Mouse (Mus musculus) spleen, adult 2 months (tissue): ENCODE measurements around the gene Fyn.

Experiments used
- CTCF ChIP-seq: fragments of 200-500 bp; IDR thresholded peaks from 2 replicates; pipeline ENCODE4 v1.5.1; 2011; ENCODE audit warnings: mild to moderate bottlenecking, inconsistent platforms; ENCODE audit not compliant: insufficient read depth, insufficient read length, insufficient replicate concordance; ENCODE audit errors: extremely low read depth
- POLR2A ChIP-seq: fragments of 200-500 bp; IDR thresholded peaks from 2 replicates; pipeline ENCODE4 v1.6.1; 2011; ENCODE audit warnings: low read depth, low read length, inconsistent platforms

DNA sequence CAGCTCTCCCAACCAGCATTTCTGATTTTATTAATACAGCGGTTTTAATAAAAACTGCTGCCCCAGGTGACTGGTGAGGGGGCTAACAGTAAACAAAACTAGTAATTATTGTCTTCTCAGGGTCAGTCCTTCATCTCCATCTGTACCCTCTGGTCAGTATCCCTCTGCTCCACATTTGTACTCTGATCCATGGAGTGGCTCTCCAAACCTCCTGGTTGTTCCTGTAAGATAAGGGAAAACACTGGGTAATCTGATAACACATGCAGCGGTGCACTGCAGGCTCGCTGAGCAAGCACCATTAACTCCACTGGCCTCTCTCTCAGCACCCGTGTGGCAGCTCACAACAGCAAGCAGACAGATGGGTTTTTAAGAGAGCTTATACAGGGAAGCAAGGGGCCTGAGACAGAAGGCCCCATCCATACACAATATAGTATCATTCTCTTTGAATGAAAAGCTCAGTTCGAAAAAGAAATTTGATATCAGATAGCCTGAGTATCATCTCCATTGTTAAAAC is 189.9 kb downstream of the Fyn start:
- no peak for TF ChIP-seq CTCF
- TF ChIP-seq POLR2A = no peak
